Mouse (Mus musculus) stomach, postnatal 0 days (tissue): ENCODE data around the gene Phactr1.

ENCODE experiments used
- CTCF ChIP-seq: IDR thresholded peaks from 2 replicates; pipeline ENCODE4 v1.5.1; 2016; ENCODE audit warnings: antibody characterized with exemption, low read depth, mild to moderate bottlenecking, moderate library complexity
- EP300 ChIP-seq: optimal IDR thresholded peaks from 2 replicates; pipeline ENCODE3; 2016; ENCODE audit warnings: antibody characterized with exemption

- TF ChIP-seq CTCF (no peak), EP300 (no peak)
Observed at GRCm38 (mm10) chr13:43008466-43008865, 328.0 kb downstream of the Phactr1 start.
